Mouse (Mus musculus): ENCODE measurements at regions not wholly inside any gene's neighbourhood (a gene's known extent, or its start where the extent isn't known, plus 50 kb on each side); places are given as distances from the start of the nearest gene placed in this dataset.

- H3K9ac ChIP-seq (replicated peaks; ENCODE audit: low read length, poor library complexity, severe bottlenecking) = no peak overlapping the region
- H3K36me3 ChIP-seq (ENCODE audit: insufficient read depth, low read length) = no peaks in the 10 kb centered on the region
- no peak overlapping the region for H3K4me3 ChIP-seq (ENCODE audit: low read depth, low read length)
- H3K9me3 ChIP-seq (ENCODE audit: low read length) = no peaks in the 10 kb centered on the region
- ATAC-seq (ENCODE audit: low FRiP score) (no peak), DNase-seq (ENCODE audit: low spot score) (no peak)
- no peaks in the 10 kb centered on the region for H3K27me3 ChIP-seq (ENCODE audit: insufficient read depth, low read length)
- no peak for TF ChIP-seq CTCF (IDR thresholded peaks at IDR 0.05)
- 73% methylated on average over 20 of the region's 20 CpGs for WGBS
- H3K27ac ChIP-seq (ENCODE audit: low read depth, low read length) = no peak overlapping the region
- H3K4me2 ChIP-seq (ENCODE audit: low read depth, low read length, poor library complexity, severe bottlenecking) = no peak overlapping the region
- no peaks in the 10 kb centered on the region for H3K4me1 ChIP-seq (ENCODE audit: insufficient read depth, low read length)
These were observed 73.2 kb upstream of the Arg1 start for GRCm38 (mm10) chr10:25000231-25001222.

GRCm38 (mm10) chr10:24999807-25000206, 72.5 kb upstream of the Arg1 start:
- no peaks in the 10 kb centered on the region for H3K4me1 ChIP-seq (ENCODE audit: insufficient read depth, low read length)

GRCm38 (mm10) chr10:24997661-24998060, 70.4 kb upstream of the Arg1 start:
- no peak for DNase-seq (ENCODE audit: low spot score)
- no peak overlapping the region for H3K4me3 ChIP-seq (ENCODE audit: low read depth, low read length)
- H3K36me3 ChIP-seq (ENCODE audit: insufficient read depth, low read length) = no peaks in the 10 kb centered on the region
- WGBS = 77% methylated on average over 3 of the region's 3 CpGs
- no peak overlapping the region for H3K27ac ChIP-seq (ENCODE audit: low read depth, low read length)
- no peak overlapping the region for H3K4me2 ChIP-seq (ENCODE audit: low read depth, low read length, poor library complexity, severe bottlenecking)
- H3K9ac ChIP-seq (replicated peaks; ENCODE audit: low read length, poor library complexity, severe bottlenecking) = no peak overlapping the region
- no peak for ATAC-seq (ENCODE audit: low FRiP score)
- no peaks in the 10 kb centered on the region for H3K9me3 ChIP-seq (ENCODE audit: low read length)
- no peak for TF ChIP-seq CTCF (IDR thresholded peaks at IDR 0.05)
- no peaks in the 10 kb centered on the region for H3K27me3 ChIP-seq (ENCODE audit: insufficient read depth, low read length)
- no peaks in the 10 kb centered on the region for H3K4me1 ChIP-seq (ENCODE audit: insufficient read depth, low read length)

More at GRCm38 (mm10) chr10:24999807-25000206, 72.5 kb upstream of the Arg1 start:
- Histone ChIP-seq H3K36me3 (ENCODE audit: insufficient read depth, low read length) (no peaks in the 10 kb centered on the region), H3K4me2 (ENCODE audit: low read depth, low read length, poor library complexity, severe bottlenecking) (no peak overlapping the region), H3K27ac (ENCODE audit: low read depth, low read length) (no peak overlapping the region), H3K27me3 (ENCODE audit: insufficient read depth, low read length) (no peaks in the 10 kb centered on the region), H3K9me3 (ENCODE audit: low read length) (no peaks in the 10 kb centered on the region), H3K9ac (replicated peaks; ENCODE audit: low read length, poor library complexity, severe bottlenecking) (no peak overlapping the region), H3K4me3 (ENCODE audit: low read depth, low read length) (no peak overlapping the region)
- DNase-seq (ENCODE audit: low spot score) (no peak), ATAC-seq (ENCODE audit: low FRiP score) (no peak)
- WGBS = 80% methylated on average over 5 of the region's 5 CpGs
- no peak for TF ChIP-seq CTCF (IDR thresholded peaks at IDR 0.05)

GRCm38 (mm10) chr10:24995751-24996150, 68.5 kb upstream of the Arg1 start:
- Histone ChIP-seq H3K27ac (ENCODE audit: low read depth, low read length) (no peak overlapping the region), H3K4me3 (ENCODE audit: low read depth, low read length) (no peak overlapping the region), H3K4me2 (ENCODE audit: low read depth, low read length, poor library complexity, severe bottlenecking) (no peak overlapping the region), H3K4me1 (ENCODE audit: insufficient read depth, low read length) (no peaks in the 10 kb centered on the region), H3K27me3 (ENCODE audit: insufficient read depth, low read length) (no peaks in the 10 kb centered on the region), H3K36me3 (ENCODE audit: insufficient read depth, low read length) (no peaks in the 10 kb centered on the region), H3K9me3 (ENCODE audit: low read length) (no peaks in the 10 kb centered on the region), H3K9ac (replicated peaks; ENCODE audit: low read length, poor library complexity, severe bottlenecking) (no peak overlapping the region)
- TF ChIP-seq CTCF (IDR thresholded peaks at IDR 0.05) = no peak
- WGBS = 96% methylated on average over 2 of the region's 2 CpGs
- DNase-seq (ENCODE audit: low spot score) (no peak), ATAC-seq (ENCODE audit: low FRiP score) (no peak)

- H3K9me3 ChIP-seq (ENCODE audit: low read length) = no peaks in the 10 kb centered on the region
- no peak for DNase-seq (ENCODE audit: low spot score)
- WGBS = 90% methylated on average over 2 of the region's 2 CpGs
- no peaks in the 10 kb centered on the region for H3K4me1 ChIP-seq (ENCODE audit: insufficient read depth, low read length)
- no peak for ATAC-seq (ENCODE audit: low FRiP score)
- no peak overlapping the region for H3K9ac ChIP-seq (replicated peaks; ENCODE audit: low read length, poor library complexity, severe bottlenecking)
- no peak for TF ChIP-seq CTCF (IDR thresholded peaks at IDR 0.05)
- no peak overlapping the region for H3K4me2 ChIP-seq (ENCODE audit: low read depth, low read length, poor library complexity, severe bottlenecking)
- no peaks in the 10 kb centered on the region for H3K36me3 ChIP-seq (ENCODE audit: insufficient read depth, low read length)
- no peak overlapping the region for H3K4me3 ChIP-seq (ENCODE audit: low read depth, low read length)
- no peak overlapping the region for H3K27ac ChIP-seq (ENCODE audit: low read depth, low read length)
- no peaks in the 10 kb centered on the region for H3K27me3 ChIP-seq (ENCODE audit: insufficient read depth, low read length)
These were observed 62.8 kb upstream of the Arg1 start for GRCm38 (mm10) chr10:24989965-24990653.

GRCm38 (mm10) chr10:24984801-24985200, 57.5 kb upstream of the Arg1 start:
- Histone ChIP-seq H3K9me3 (ENCODE audit: low read length) (no peaks in the 10 kb centered on the region), H3K4me1 (ENCODE audit: insufficient read depth, low read length) (no peaks in the 10 kb centered on the region), H3K9ac (replicated peaks; ENCODE audit: low read length, poor library complexity, severe bottlenecking) (no peak overlapping the region), H3K4me3 (ENCODE audit: low read depth, low read length) (no peak overlapping the region), H3K27me3 (ENCODE audit: insufficient read depth, low read length) (no peaks in the 10 kb centered on the region), H3K36me3 (ENCODE audit: insufficient read depth, low read length) (no peaks in the 10 kb centered on the region), H3K4me2 (ENCODE audit: low read depth, low read length, poor library complexity, severe bottlenecking) (no peak overlapping the region), H3K27ac (ENCODE audit: low read depth, low read length) (no peak overlapping the region)
- TF ChIP-seq CTCF (IDR thresholded peaks at IDR 0.05) = no peak
- 93% methylated on average over 4 of the region's 4 CpGs for WGBS
- DNase-seq (ENCODE audit: low spot score) (no peak), ATAC-seq (ENCODE audit: low FRiP score) (no peak)

Measured in midbrain, postnatal 0 days (tissue).